Mouse (Mus musculus): ENCODE measurements around the gene Znhit1. TPM values are rescaled to one million over a fixed set of nuclear protein-coding genes. Genes with fewer than 3 reads are reported as not detected.

Gene Znhit1
- polyA plus RNA-seq, 1 experiment from 2014 or later = 103 TPM

DNA sequence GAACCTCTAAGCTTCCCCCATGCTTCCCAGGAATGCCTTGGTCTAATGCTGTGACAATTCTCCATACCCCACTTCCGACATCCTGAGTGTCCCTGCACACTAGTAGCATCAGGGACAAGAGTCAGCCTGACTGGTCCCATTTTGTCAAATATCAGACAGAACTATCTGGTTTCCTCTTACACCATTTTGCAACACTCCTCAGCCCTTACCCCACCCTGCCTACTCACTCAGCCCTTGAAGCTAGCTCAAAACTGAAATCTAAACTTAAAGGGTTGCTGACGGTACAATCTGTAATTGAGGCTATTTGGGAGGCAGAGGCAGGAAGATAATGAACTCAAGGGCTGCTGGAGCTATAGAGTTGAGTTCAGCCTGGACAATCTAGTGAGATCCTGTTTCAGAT is 8.1 kb downstream of the Znhit1 start:
- no peaks in the 10 kb centered on the region for H3K27me3 ChIP-seq (ENCODE audit: insufficient read depth, poor library complexity, severe bottlenecking)
- H3K9me3 ChIP-seq = no peaks in the 10 kb centered on the region
- 91% methylated on average over 2 of the region's 2 CpGs for WGBS
- peaks cover 30% of the 10 kb centered on the region for H3K36me3 ChIP-seq
- H3K27ac ChIP-seq = no peak overlapping the region
- peaks cover 3% of the 10 kb centered on the region; the same call in 1 of the 2 replicates for H3K4me1 ChIP-seq
- no peak for DNase-seq (ENCODE audit: low spot score)
- H3K4me3 ChIP-seq = no peak overlapping the region

DNA sequence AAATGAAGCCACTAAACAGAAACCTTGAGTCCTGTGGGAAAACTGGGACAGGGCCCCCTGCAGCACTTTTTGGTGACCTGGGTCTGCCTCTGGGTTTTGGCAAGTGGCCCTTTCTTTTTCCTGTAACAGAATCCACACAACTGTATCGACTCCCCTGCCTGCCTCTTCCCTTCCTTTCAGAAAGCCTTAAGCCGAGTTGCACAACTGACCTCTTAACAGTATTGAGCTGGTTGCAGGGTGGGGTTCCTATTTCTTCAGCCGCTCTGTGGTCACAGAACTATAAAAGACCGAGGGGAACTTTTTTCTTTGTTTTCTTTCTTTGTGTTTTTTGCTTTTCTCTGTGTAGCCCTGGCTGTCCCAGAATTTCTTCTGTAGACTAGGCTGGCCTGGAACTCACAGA is 10.1 kb downstream of the Znhit1 start:
- no peak overlapping the region for H3K4me3 ChIP-seq
- no peak for DNase-seq (ENCODE audit: low spot score)
- H3K4me1 ChIP-seq = peaks cover 3% of the 10 kb centered on the region; the same call in 1 of the 2 replicates
- no peak overlapping the region for H3K27ac ChIP-seq
- no peaks in the 10 kb centered on the region for H3K9me3 ChIP-seq
- no peaks in the 10 kb centered on the region for H3K27me3 ChIP-seq (ENCODE audit: insufficient read depth, poor library complexity, severe bottlenecking)
- WGBS = 74% methylated on average over 4 of the region's 4 CpGs
- H3K36me3 ChIP-seq = peaks cover 23% of the 10 kb centered on the region

DNA sequence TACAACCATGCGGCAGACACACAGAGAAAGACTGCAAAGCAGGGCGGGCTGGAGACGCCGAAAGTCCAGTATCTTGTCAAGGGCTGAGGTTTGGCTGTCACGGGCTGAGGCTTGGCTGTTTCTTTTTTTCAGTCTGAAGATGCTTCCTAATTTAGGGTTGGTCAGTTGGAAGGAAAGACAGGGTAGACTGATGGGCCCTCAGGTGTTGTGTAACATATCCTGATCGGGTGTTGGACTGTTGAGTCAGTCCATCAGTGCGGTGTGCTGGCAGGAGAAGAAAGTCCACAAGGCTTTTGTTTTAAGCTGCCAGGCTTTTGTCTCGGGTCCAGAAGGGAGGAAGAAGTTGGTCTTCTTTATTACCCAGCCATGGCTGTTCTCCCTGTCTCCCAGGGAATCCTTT is 14.2 kb downstream of the Znhit1 start:
- 75% methylated on average over 8 of the region's 8 CpGs for WGBS
- Histone ChIP-seq H3K4me1 (no peaks in the 10 kb centered on the region), H3K27ac (no peak overlapping the region), H3K9me3 (no peaks in the 10 kb centered on the region), H3K4me3 (no peak overlapping the region), H3K36me3 (no peaks in the 10 kb centered on the region), H3K27me3 (ENCODE audit: insufficient read depth, poor library complexity, severe bottlenecking) (no peaks in the 10 kb centered on the region; the same call in 1 of the 2 replicates)
- no peak for DNase-seq (ENCODE audit: low spot score)

DNA sequence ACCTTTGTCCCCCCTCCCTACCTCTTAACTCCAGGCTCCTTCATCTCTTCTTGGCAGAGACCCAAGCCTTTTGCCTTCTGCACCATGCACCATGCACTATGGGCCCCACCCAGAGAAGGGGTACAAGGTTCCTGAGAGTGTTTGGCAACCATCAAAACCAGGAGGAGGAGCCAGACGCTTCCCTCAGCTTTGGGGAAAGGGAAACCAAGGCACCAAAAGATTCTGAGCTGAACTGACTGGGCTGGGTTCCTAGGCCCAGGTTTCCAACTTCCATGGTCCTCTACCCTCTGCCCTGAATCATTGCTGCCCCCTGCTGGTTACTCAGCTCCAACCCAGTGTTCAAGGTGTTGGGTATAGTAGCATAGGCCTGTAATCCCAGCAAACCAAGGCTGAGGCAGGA is 17.1 kb downstream of the Znhit1 start:
- peaks cover 19% of the 10 kb centered on the region for H3K4me1 ChIP-seq
- H3K9me3 ChIP-seq = no peaks in the 10 kb centered on the region
- 68% methylated on average over 1 of the region's 1 CpGs for WGBS
- no peak for DNase-seq (ENCODE audit: low spot score)
- peaks cover 15% of the 10 kb centered on the region for H3K36me3 ChIP-seq
- H3K27me3 ChIP-seq (ENCODE audit: insufficient read depth, poor library complexity, severe bottlenecking) = no peaks in the 10 kb centered on the region; the same call in 1 of the 2 replicates
- no peak overlapping the region for H3K4me3 ChIP-seq
- no peak overlapping the region for H3K27ac ChIP-seq

DNA sequence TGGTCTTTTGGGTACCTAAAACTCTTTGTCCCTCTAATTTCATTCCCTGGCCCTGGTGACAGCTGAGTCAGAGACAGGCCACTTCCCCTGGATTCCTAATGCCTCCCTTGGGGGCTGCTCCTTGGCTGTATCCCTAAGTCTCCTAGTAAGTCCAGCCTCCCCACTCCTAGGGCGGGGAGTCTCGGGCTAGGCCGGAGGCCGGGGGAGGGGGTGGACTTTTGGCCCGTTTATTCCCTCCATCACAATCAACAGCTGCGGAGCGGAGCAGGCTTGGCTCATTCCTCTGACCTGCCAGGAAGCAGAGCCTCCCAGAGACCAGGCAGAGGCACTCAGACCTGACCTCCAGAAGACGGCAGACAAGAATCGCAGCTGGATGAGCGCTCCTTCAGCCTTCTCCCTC is 20.2 kb downstream of the Znhit1 start:
- no peaks in the 10 kb centered on the region for H3K9me3 ChIP-seq

DNA sequence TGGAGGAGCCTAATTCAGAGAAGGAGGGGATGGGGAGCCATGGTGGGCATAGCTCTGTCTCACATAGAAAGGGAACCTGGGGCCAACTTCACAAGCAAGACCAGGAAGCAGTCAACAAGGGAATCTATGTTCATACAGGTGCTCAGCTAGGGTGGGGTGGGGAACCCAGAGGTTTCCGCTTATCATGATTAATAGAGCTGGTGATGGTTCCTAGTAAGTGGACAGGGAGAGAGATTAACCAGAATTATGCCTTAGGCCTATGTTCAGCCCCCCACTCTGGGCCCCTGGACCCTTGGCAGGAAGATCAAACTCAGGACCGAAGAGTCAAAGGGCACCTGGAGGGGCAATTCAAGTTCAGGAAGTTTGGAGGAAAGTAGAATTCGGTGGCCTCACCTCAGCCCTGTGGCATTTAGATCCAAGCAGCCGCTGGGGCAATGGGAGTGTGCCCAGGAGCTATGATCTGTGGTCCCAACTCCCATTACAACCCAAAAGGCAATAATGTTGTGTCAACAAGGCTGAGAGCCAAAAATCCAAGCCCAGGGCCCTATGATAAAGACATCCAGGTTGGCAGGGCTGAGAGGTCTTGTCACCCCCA is 20.9 kb downstream of the Znhit1 start:
- WGBS = 87% methylated on average over 4 of the region's 4 CpGs
- Histone ChIP-seq H3K36me3 (peaks cover 43% of the 10 kb centered on the region), H3K4me1 (peaks cover 41% of the 10 kb centered on the region), H3K27ac (peak overlapping the region; percentile 79), H3K27me3 (ENCODE audit: insufficient read depth, poor library complexity, severe bottlenecking) (no peaks in the 10 kb centered on the region), H3K4me3 (no peak overlapping the region), H3K9me3 (no peaks in the 10 kb centered on the region)
- no peak for DNase-seq (ENCODE audit: low spot score)

More for the DNA sequence above, 20.2 kb downstream of the Znhit1 start:
- DNase-seq (ENCODE audit: low spot score) = no peak
- peaks cover 39% of the 10 kb centered on the region for H3K4me1 ChIP-seq
- H3K27me3 ChIP-seq (ENCODE audit: insufficient read depth, poor library complexity, severe bottlenecking) = no peaks in the 10 kb centered on the region; the same call in 1 of the 2 replicates
- WGBS = 69% methylated on average over 10 of the region's 10 CpGs
- no peak overlapping the region for H3K4me3 ChIP-seq
- H3K36me3 ChIP-seq = peaks cover 43% of the 10 kb centered on the region
- peak overlapping the region; percentile 42; the same call in 1 of the 2 replicates for H3K27ac ChIP-seq

DNA sequence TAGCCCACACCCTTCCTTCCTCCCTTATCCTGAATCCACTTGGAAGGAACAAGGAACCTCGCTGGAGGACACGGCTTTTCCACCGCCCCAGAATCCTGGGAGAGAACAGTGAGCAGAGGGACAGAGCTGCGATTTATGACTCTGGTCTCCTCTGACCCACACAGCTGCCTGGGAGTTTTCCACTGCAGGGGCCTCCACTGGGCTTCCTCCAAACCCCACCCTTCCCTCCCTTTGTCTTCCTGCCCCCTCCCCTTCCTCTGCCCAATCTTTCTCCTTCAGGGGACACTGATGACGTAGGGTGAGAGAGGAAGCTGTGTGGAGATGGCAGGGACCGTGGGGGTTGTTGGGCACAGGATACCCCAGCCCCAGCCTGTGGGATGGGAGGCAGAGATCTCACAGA is 21.5 kb downstream of the Znhit1 start, which contains the start of gene Cldn15:
Gene Cldn15 (plus strand): TSS at position 286 of the 400 bp plus-strand sequence.
- 65% methylated on average over 6 of the region's 6 CpGs for WGBS
- Histone ChIP-seq H3K4me3 (no peak within 1 kb of the TSS), H3K27ac (peak within 1 kb of the TSS; percentile 79), H3K36me3 (peaks cover 43% of the 10 kb centered on the region), H3K27me3 (ENCODE audit: insufficient read depth, poor library complexity, severe bottlenecking) (no peaks in the 10 kb centered on the region), H3K9me3 (no peaks in the 10 kb centered on the region), H3K4me1 (peaks cover 47% of the 10 kb centered on the region)
- DNase-seq (ENCODE audit: low spot score) = no peak

DNA sequence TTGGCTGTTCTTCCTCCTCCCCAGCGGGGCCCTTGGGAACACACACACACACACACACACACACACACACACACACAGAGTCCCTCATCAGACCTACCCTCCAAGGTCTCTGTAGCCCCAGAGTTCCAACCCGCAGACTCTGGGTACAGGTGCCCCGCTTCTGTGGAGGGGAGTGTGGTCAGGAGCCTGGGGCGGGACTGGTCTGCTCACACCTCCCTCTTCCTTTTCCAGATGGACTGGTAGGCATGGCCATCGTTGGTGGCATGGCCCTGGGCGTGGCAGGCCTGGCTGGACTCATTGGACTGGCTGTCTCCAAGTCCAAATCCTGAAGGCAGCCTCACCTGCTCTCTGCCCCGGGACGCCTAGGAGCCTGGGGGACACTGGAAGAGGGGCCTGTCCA is 22.1 kb downstream of the Znhit1 start:
- WGBS = 87% methylated on average over 8 of the region's 8 CpGs
- peaks cover 49% of the 10 kb centered on the region for H3K4me1 ChIP-seq
- H3K36me3 ChIP-seq = peaks cover 43% of the 10 kb centered on the region
- no peak for DNase-seq (ENCODE audit: low spot score)
- H3K9me3 ChIP-seq = no peaks in the 10 kb centered on the region
- H3K4me3 ChIP-seq = no peak overlapping the region
- no peaks in the 10 kb centered on the region for H3K27me3 ChIP-seq (ENCODE audit: insufficient read depth, poor library complexity, severe bottlenecking)
- peak overlapping the region; percentile 79 for H3K27ac ChIP-seq

DNA sequence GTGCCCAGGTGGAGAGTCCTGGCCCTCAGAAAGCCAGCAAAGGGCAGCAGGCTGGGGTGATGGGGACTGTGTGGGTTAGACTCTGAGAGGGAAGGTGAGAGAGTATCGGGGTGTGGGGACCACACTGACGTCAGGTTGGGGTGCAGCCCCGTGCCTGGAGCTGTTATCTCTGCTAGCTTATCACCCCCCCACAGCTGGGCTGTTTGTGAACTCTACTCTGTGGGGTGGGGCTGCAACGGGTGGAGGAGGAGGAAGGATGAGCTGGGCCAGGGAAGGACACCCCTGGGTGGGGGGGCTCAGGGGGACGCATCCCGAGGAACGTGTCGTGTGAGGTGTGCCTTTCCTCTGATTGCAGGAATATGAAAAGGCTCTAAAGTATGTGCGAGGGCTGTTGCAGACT is 22.6 kb downstream of the Znhit1 start:
- no peak for DNase-seq (ENCODE audit: low spot score)
- Histone ChIP-seq H3K9me3 (no peaks in the 10 kb centered on the region), H3K36me3 (peaks cover 43% of the 10 kb centered on the region), H3K4me1 (peaks cover 49% of the 10 kb centered on the region), H3K4me3 (peak overlapping the region; percentile 12; the same call in 1 of the 2 replicates), H3K27ac (peak overlapping the region; percentile 79), H3K27me3 (ENCODE audit: insufficient read depth, poor library complexity, severe bottlenecking) (no peaks in the 10 kb centered on the region)
- WGBS = 66% methylated on average over 9 of the region's 9 CpGs

DNA sequence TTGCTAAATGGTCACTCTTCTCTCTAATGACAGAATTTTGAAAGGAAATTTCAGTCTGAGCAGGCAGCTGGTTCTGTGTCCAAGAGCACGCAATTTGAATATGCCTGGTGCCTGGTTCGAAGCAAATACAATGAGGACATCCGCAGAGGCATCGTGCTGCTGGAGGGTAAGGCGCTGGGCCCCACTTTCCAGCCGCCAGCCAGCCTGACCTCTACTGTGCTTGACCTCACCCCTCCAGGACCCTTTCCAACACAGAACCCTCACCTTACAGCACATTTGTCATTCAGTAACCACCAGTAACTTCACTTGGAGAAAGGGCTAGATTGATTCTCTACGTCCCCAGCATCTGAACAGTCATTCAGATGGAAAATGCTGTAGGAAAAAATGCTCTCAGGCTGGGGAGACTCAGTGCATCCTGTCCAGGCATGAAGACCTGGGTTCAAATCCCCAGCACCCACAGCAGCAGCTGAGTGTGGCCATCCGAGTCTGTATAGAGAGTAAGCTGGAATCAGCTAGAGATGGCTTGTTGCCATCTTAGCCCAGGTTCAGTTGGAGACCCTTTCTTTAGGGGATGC is 24.8 kb downstream of the Znhit1 start:
- no peaks in the 10 kb centered on the region for H3K9me3 ChIP-seq
- peak overlapping the region; percentile 93 for H3K27ac ChIP-seq
- 73% methylated on average over 8 of the region's 8 CpGs for WGBS
- H3K27me3 ChIP-seq (ENCODE audit: insufficient read depth, poor library complexity, severe bottlenecking) = no peaks in the 10 kb centered on the region
- no peak for DNase-seq (ENCODE audit: low spot score)
- peaks cover 43% of the 10 kb centered on the region for H3K36me3 ChIP-seq
- H3K4me1 ChIP-seq = peaks cover 49% of the 10 kb centered on the region
- H3K4me3 ChIP-seq = peak overlapping the region; percentile 83

DNA sequence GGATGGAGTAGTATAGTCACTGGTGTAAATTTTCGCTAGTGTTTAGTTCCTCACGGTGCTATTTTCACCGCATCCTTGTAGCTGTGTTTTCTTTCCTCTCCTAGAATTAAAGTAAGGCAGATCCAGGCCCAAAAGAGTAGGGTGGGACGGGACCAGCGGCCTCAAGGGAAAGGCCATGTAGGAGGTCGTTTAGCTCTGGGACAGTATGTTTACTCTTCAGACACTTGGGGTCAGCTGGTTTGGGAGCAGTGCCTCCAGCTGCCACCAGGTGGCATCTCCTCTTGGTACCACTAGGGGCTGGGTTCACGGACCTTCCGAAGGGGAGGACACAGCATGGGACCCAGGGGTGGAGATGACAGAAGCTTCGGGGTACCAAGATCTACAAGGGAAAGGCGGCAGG is 25.3 kb downstream of the Znhit1 start:
- peak overlapping the region; percentile 93 for H3K27ac ChIP-seq
- H3K9me3 ChIP-seq = no peaks in the 10 kb centered on the region
- H3K4me3 ChIP-seq = peak overlapping the region; percentile 83
- peak; percentile 94 for DNase-seq (ENCODE audit: low spot score)
- H3K27me3 ChIP-seq (ENCODE audit: insufficient read depth, poor library complexity, severe bottlenecking) = no peaks in the 10 kb centered on the region
- peaks cover 44% of the 10 kb centered on the region for H3K4me1 ChIP-seq
- H3K36me3 ChIP-seq = peaks cover 39% of the 10 kb centered on the region
- WGBS = under 1% methylated on average over 10 of the region's 10 CpGs

DNA sequence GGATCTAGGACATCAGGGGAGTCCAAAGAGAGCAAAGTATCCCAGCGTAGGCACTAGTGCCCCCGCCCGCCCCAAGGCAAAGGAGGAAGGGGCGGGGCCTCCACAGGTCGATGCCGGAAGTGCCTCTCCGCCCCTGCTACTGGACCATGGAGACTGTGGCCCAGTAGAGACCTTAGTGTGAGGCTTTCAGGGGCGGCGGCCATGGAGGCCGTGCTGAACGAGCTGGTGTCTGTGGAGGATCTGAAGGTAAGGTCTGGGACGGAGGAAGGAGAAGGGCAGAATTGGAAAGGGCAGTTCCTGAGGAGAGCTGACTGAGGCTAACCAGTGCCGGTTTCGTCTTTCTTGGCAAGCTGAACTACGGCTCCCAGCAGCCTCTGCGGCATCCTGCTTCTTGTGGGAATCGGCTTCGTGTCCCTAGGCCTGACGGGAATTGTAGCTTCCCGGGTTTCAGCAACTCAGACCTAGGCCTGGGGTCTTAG is 25.8 kb downstream of the Znhit1 start:
- WGBS = 0% methylated on average over 20 of the region's 20 CpGs

DNA sequence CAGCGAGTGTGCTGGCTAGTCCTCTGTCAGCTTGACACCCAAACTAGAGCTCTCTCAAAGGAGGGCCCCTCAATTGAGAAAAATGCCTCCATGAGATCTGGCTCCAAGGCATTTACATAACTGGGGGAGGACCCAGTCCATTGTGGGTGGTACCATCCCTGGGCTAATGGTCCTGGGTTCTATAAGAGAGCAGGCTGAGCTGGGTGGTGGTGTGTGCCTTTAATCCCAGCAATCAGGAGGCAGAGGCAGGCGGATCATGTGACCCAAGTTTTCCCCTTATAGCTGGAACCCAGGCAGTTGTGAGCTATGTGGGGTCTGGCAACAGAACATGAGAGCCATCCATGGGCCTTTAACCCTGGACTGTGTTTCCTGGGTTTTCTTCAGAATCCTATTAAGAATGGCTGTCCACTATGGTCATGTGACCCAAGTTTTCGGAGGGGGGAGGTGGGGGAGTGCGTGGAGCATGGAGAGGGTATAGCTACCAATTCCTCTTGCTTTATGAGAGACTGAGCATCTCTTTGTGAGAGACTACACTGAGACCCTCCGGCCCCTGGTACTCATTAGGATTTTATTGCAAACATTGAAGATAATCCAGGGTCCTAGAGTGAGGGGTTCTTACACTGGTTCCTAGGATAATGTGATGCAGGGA is 26.4 kb downstream of the Znhit1 start:
- Histone ChIP-seq H3K9me3 (no peaks in the 10 kb centered on the region), H3K4me1 (peaks cover 38% of the 10 kb centered on the region), H3K27ac (peak overlapping the region; percentile 93), H3K4me3 (peak overlapping the region; percentile 83), H3K36me3 (peaks cover 41% of the 10 kb centered on the region), H3K27me3 (ENCODE audit: insufficient read depth, poor library complexity, severe bottlenecking) (no peaks in the 10 kb centered on the region)
- WGBS = 23% methylated on average over 5 of the region's 5 CpGs
- no peak for DNase-seq (ENCODE audit: low spot score)

More for the DNA sequence above, 25.8 kb downstream of the Znhit1 start:
- H3K27me3 ChIP-seq (ENCODE audit: insufficient read depth, poor library complexity, severe bottlenecking) = no peaks in the 10 kb centered on the region
- H3K4me3 ChIP-seq = peak overlapping the region; percentile 83
- H3K36me3 ChIP-seq = peaks cover 39% of the 10 kb centered on the region
- H3K4me1 ChIP-seq = peaks cover 44% of the 10 kb centered on the region
- peak overlapping the region; percentile 93 for H3K27ac ChIP-seq
- DNase-seq (ENCODE audit: low spot score) = peak; percentile 96
- H3K9me3 ChIP-seq = no peaks in the 10 kb centered on the region
